Mouse (Mus musculus) embryonic fibroblast, embryonic 13.5 days (primary cell): ENCODE measurements around the gene Garnl3. TPM values are rescaled to one million over a fixed set of nuclear protein-coding genes. Genes with fewer than 3 reads are reported as not detected.

Source experiments
- H3K27ac ChIP-seq: 2 replicates; pipeline ENCODE4 v1.5.1; 2012; ENCODE audit warnings: low read length, control low read depth, inconsistent platforms; ENCODE audit not compliant: insufficient read depth
- H3K4me1 ChIP-seq: 2 replicates; pipeline ENCODE4 v1.6.1; 2011; ENCODE audit warnings: low read length; ENCODE audit not compliant: control insufficient read depth, insufficient read depth
- H3K4me3 ChIP-seq: 2 replicates; pipeline ENCODE4 v1.5.1; 2011; ENCODE audit warnings: mild to moderate bottlenecking, control low read depth, low read length; ENCODE audit not compliant: insufficient read depth
- CTCF ChIP-seq: IDR thresholded peaks from 2 replicates; pipeline ENCODE4 v1.5.1; 2011; ENCODE audit warnings: mild to moderate bottlenecking, control low read depth, low read length, moderate library complexity, borderline replicate concordance; ENCODE audit not compliant: insufficient read depth
- POLR2A ChIP-seq: IDR thresholded peaks from 2 replicates; pipeline ENCODE4 v1.6.1; 2011; ENCODE audit warnings: low read depth, mild to moderate bottlenecking, control low read depth, low read length, moderate library complexity
- polyA plus RNA-seq: library from polyadenylated mRNA; stranded (reverse); fragments of >200 nt; gene quantifications from 2 replicates; pipeline ENCODE4 v1.2.4, GENCODE M21; 2011; ENCODE audit warnings: low read depth; ENCODE audit not compliant: missing spikeins, insufficient read length

The Garnl3 gene
- polyA plus RNA-seq, 1 experiment = 11.9 TPM

DNA sequence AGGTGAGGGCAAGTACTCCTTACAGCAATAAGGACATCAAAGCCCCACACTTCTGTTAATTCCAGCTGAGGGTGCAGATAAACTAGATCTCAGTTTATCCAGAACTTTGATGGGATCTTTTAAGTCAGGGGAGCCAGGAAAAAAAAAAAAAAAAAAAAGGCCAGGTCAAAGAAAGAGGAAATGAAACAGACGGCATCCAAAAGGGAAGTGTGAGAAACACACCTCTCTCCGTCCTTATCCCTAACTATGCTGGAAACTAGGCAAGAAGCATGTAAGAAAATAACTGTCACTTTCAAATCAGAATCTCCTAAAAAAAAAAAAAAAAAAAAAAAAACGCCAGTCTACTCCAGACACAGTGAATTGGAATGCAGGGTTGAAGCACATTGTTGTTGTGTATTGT, 57.3 kb downstream of the Garnl3 start:
- Histone ChIP-seq H3K4me1 (no peaks in the 10 kb centered on the region), H3K4me3 (no peak overlapping the region), H3K27ac (no peak overlapping the region)
- TF ChIP-seq CTCF = no peak
- no peak for TF ChIP-seq POLR2A

- Histone ChIP-seq H3K4me1 (no peaks in the 10 kb centered on the region), H3K4me3 (no peak overlapping the region), H3K27ac (no peak overlapping the region)
- TF ChIP-seq CTCF (no peak), POLR2A (no peak)
These were observed 59.1 kb downstream of the Garnl3 start for GRCm38 (mm10) chr2:33072333-33072732.

DNA sequence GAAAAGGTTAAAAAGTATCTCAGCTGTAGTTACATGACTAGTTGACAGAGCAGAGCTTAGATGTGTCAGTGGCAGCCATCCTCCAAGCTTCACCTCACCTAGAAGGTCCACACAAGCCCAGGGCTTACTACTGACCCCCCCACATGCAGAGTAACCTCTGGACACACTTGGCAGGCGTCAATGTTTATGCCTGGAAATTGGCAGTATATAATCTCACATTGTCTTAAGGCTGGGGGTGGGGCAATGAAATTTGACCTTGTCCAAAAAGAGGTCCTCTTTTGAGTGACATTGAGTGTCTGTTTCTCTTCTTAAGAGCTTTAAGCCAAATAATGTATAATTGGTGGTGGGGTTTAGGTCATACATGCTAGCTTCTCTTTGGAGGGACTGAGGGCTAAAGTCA, 65.8 kb downstream of the Garnl3 start:
- Histone ChIP-seq H3K4me3 (no peak overlapping the region), H3K4me1 (no peaks in the 10 kb centered on the region), H3K27ac (no peak overlapping the region)
- no peak for TF ChIP-seq POLR2A
- TF ChIP-seq CTCF = no peak

GRCm38 (mm10) chr2:33062744-33063143, 68.7 kb downstream of the Garnl3 start:
- TF ChIP-seq CTCF (no peak), POLR2A (no peak)
- H3K4me3 ChIP-seq = no peak overlapping the region
- no peak overlapping the region for H3K27ac ChIP-seq
- H3K4me1 ChIP-seq = no peaks in the 10 kb centered on the region

DNA sequence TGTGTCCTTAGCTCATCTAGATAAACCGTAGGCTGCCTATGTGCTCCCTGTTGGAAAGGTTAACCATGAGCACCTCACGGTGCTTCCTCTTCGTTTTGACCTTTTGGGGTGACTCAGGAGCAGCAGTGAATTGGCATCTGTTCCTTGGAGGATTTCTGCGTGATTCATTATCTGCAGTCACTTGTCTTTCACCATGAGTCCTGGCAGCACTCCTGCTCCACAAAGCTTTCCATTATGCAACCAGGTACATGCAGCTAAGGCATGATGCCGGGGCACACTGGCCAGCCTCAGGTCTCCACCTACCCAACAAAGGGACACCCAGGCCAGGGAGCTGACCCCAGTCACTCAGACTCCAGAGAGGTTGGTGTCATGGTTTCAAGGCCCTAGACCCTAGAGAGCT, 72.5 kb downstream of the Garnl3 start:
- Histone ChIP-seq H3K27ac (no peak overlapping the region), H3K4me3 (no peak overlapping the region), H3K4me1 (no peaks in the 10 kb centered on the region)
- TF ChIP-seq CTCF = no peak
- no peak for TF ChIP-seq POLR2A

- Histone ChIP-seq H3K4me3 (no peak overlapping the region), H3K4me1 (no peaks in the 10 kb centered on the region), H3K27ac (no peak overlapping the region)
- TF ChIP-seq CTCF (no peak), POLR2A (no peak)
These were observed 73.9 kb downstream of the Garnl3 start for GRCm38 (mm10) chr2:33057514-33057913.

- Histone ChIP-seq H3K27ac (no peak overlapping the region), H3K4me1 (no peaks in the 10 kb centered on the region), H3K4me3 (no peak overlapping the region)
- TF ChIP-seq POLR2A (no peak), CTCF (no peak)
These were observed 77.5 kb downstream of the Garnl3 start for GRCm38 (mm10) chr2:33053966-33054365.

DNA sequence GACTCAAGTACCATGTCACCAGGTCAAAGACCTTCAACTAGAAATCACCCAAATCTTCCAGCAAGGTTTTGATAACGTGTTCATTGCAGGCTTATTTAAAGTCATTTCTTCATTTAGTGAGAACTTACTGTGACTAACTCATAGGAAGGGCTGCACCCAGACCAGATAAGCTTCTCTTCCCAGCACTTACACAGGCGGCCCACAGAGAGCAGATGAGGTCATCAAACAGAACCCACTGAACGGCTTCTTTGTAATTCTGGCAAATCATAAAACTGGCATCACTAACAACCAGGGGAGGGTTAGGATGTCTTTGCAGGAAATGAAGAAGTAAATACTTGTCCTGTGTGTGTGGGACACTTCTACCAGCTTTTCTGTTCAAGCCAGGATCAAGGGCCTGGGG, 84.1 kb downstream of the Garnl3 start:
- TF ChIP-seq POLR2A (no peak), CTCF (no peak)
- Histone ChIP-seq H3K27ac (no peak overlapping the region), H3K4me1 (no peaks in the 10 kb centered on the region), H3K4me3 (no peak overlapping the region)

DNA sequence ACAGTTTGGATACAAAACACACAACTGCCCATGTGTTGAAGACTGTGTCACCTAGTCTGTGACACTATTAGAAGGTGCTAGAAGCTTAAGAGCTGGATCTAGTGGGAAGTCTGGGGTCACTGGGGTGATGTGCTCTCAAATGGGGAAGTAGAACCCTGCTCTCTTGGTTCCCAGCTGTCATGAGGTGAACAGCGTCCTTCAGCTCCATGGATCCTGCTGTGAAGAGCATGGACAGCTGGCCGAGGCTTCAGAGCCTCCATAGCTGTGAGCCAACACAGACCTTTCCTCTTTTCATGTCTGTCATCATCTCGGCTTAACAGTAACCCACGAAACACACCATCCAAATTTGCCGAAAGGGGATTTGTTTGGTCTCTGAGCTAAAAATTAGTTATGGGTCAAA, 84.5 kb downstream of the Garnl3 start:
- TF ChIP-seq POLR2A (no peak), CTCF (no peak)
- no peak overlapping the region for H3K4me3 ChIP-seq
- no peaks in the 10 kb centered on the region for H3K4me1 ChIP-seq
- H3K27ac ChIP-seq = no peak overlapping the region

GRCm38 (mm10) chr2:33045899-33046298, 85.6 kb downstream of the Garnl3 start:
- no peak overlapping the region for H3K27ac ChIP-seq
- H3K4me3 ChIP-seq = no peak overlapping the region
- no peaks in the 10 kb centered on the region for H3K4me1 ChIP-seq
- TF ChIP-seq CTCF (no peak), POLR2A (no peak)

DNA sequence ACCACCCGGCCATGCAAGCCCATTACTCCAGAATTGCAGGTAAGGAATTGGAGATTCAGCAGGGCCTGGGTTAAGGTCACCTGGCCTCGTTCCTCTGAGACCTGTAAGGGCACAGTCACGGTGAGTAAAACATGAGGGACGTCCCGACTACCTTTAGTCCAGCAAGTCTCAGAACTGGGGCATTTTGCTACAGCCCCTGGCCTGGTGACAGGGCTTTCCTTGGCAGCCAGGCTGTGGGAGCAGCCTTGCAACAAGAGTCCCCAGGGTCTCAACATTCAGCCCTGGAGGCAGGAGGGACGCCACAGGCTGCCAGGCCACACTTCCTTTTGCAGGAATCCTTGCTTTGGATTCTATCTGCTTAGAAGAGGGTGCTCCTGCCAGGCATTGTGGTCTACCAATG, 88.7 kb downstream of the Garnl3 start:
- Histone ChIP-seq H3K4me1 (no peaks in the 10 kb centered on the region), H3K4me3 (no peak overlapping the region), H3K27ac (no peak overlapping the region)
- TF ChIP-seq POLR2A (no peak), CTCF (no peak)
